Mouse (Mus musculus): Measurements from ENCODE around the gene Exoc6. TPM values are rescaled to one million over a fixed set of nuclear protein-coding genes. Genes with fewer than 3 reads are reported as not detected.

Exoc6 gene
- total and polyA plus RNA-seq, 3 experiments, result 30.2 to 41.2 TPM; not detected in 1

- TF ChIP-seq JUND (IDR thresholded peaks at IDR 0.05; ENCODE audit: low read depth, low read length) (no peak), ZC3H11A (IDR thresholded peaks at IDR 0.05; ENCODE audit: low read depth, low read length) (no peak), RAD21 (IDR thresholded peaks at IDR 0.05; ENCODE audit: low read depth, low read length) (no peak), RCOR1 (IDR thresholded peaks at IDR 0.05; ENCODE audit: low read depth, low read length) (no peak), TCF12 (IDR thresholded peaks at IDR 0.05; ENCODE audit: low read depth, low read length) (no peak), UBTF (IDR thresholded peaks at IDR 0.05; ENCODE audit: borderline replicate concordance, insufficient read depth, low read depth, low read length) (no peak), GABPA (IDR thresholded peaks at IDR 0.05; ENCODE audit: low read depth, low read length) (no peak), ETS1 (IDR thresholded peaks at IDR 0.05; ENCODE audit: low read depth, low read length) (no peak), CHD1 (IDR thresholded peaks at IDR 0.05; ENCODE audit: low read depth, low read length) (no peak), MYB (IDR thresholded peaks at IDR 0.05; ENCODE audit: low read depth, low read length) (no peak), MAX (IDR thresholded peaks at IDR 0.05; ENCODE audit: low read length) (no peak)
- Histone ChIP-seq H3K9me3 (replicated peaks; ENCODE audit: insufficient read depth, low read length) (no peaks in the 10 kb centered on the region), H3K9ac (ENCODE audit: control insufficient read depth, low read depth, low read length, poor library complexity, severe bottlenecking) (no peak overlapping the region), H3K36me3 (ENCODE audit: control insufficient read depth in 1 of 2, insufficient read depth in 2 of 2, low read length in 2 of 2) (peaks cover 0 to 10% of the 10 kb centered on the region in 2 experiments; a peak in 2 of 4 replicates), H3K4me1 (ENCODE audit: control insufficient read depth in 1 of 2, insufficient read depth in 2 of 2, low read length in 2 of 2) (peaks cover 10 to 18% of the 10 kb centered on the region in 2 experiments), H3K79me2 (ENCODE audit: control insufficient read depth, insufficient read depth, low read length, poor library complexity) (no peaks in the 10 kb centered on the region), H3K27me3 (ENCODE audit: control insufficient read depth in 1 of 2, insufficient read depth in 2 of 2, low read length in 2 of 2) (no peaks in the 10 kb centered on the region), H3K27ac (ENCODE audit: control insufficient read depth, low read depth, low read length) (no peak overlapping the region), H3K4me3 (ENCODE audit: control insufficient read depth in 1 of 2, insufficient read depth in 1 of 2, low read depth in 2 of 2, low read length in 2 of 2) (no peak overlapping the region)
- no peak for DNase-seq (ENCODE audit: low read depth, low spot score)
Observed at GRCm38 (mm10) chr19:37533196-37533595, 17.0 kb upstream of the Exoc6 start.

GRCm38 (mm10) chr19:37534737-37535365 is 15.4 kb upstream of the Exoc6 start:
- H3K79me2 ChIP-seq (ENCODE audit: control insufficient read depth, insufficient read depth, low read length, poor library complexity), result no peaks in the 10 kb centered on the region
- 0 out of 2 replicates have a peak overlapping the region, but pooled peaks have one; percentile 9 for H3K9ac ChIP-seq (ENCODE audit: control insufficient read depth, low read depth, low read length, poor library complexity, severe bottlenecking)
- H3K4me1 ChIP-seq (ENCODE audit: control insufficient read depth in 1 of 2, insufficient read depth in 2 of 2, low read length in 2 of 2), result peaks cover 5 to 11% of the 10 kb centered on the region in 2 experiments
- DNase-seq (ENCODE audit: low read depth, low spot score), result peak; percentile 84
- no peaks in the 10 kb centered on the region for H3K27me3 ChIP-seq (ENCODE audit: control insufficient read depth in 1 of 2, insufficient read depth in 2 of 2, low read length in 2 of 2)
- no peak; the same call in 1 of the 2 replicates for TF ChIP-seq MAZ (IDR thresholded peaks at IDR 0.05; ENCODE audit: low read depth, low read length)
- TF ChIP-seq ZNF384 (IDR thresholded peaks at IDR 0.05; ENCODE audit: low read depth, low read length), result peak; percentile 75
- no peak for TF ChIP-seq MAFK (IDR thresholded peaks at IDR 0.05; ENCODE audit: borderline replicate concordance, low read depth, low read length)
- no peak for TF ChIP-seq MEF2A (IDR thresholded peaks at IDR 0.05; ENCODE audit: extremely low read depth, insufficient replicate concordance, low read depth, low read length, poor library complexity, severe bottlenecking)
- TF ChIP-seq TAL1 (IDR thresholded peaks at IDR 0.05; ENCODE audit: low read length), result no peak
- TF ChIP-seq USF2 (IDR thresholded peaks at IDR 0.05; ENCODE audit: borderline replicate concordance in 1 of 2, insufficient read depth in 1 of 2, low read depth in 1 of 2, low read length in 2 of 2), result no peak
- no peak for TF ChIP-seq KAT2A (conservative IDR thresholded peaks at IDR 0.05; ENCODE audit: low read depth, low read length)
- TF ChIP-seq TBP (IDR thresholded peaks at IDR 0.05; ENCODE audit: low read depth, low read length), result peak; percentile 65; the same call in 1 of the 2 replicates
- H3K27ac ChIP-seq (ENCODE audit: control insufficient read depth, low read depth, low read length), result peak overlapping the region; percentile 7; the same call in 1 of the 2 replicates
- no peaks in the 10 kb centered on the region for H3K9me3 ChIP-seq (replicated peaks; ENCODE audit: insufficient read depth, low read length)
- H3K36me3 ChIP-seq (ENCODE audit: control insufficient read depth in 1 of 2, insufficient read depth in 2 of 2, low read length in 2 of 2), result peaks cover 0 to 5% of the 10 kb centered on the region in 2 experiments; a peak in 2 of 4 replicates
- peak overlapping the region; percentile 9 to 21; a peak in 2 of 4 replicates for H3K4me3 ChIP-seq (ENCODE audit: control insufficient read depth in 1 of 2, insufficient read depth in 1 of 2, low read depth in 2 of 2, low read length in 2 of 2)
